Mouse (Mus musculus): ENCODE results near the gene Angptl8. TPM values are rescaled to one million over a fixed set of nuclear protein-coding genes. Genes with fewer than 3 reads are reported as not detected.
A peak's percentile ranks its signal among the peaks of the same experiment; 100 is the strongest.

The Angptl8 gene
- polyA plus RNA-seq, 1 experiment from 2014 or later = 0.88 TPM

GRCm38 (mm10) chr9:21840115-21840787, 4.9 kb downstream of the Angptl8 start:
- ATAC-seq (ENCODE audit: low FRiP score, low read depth) = no peak; the same call in 1 of the 2 replicates
- H3K4me3 ChIP-seq = no peak overlapping the region
- H3K4me2 ChIP-seq = no peak overlapping the region
- H3K9ac ChIP-seq = no peak overlapping the region
- H3K9me3 ChIP-seq = no peaks in the 10 kb centered on the region
- 58% methylated on average over 8 of the region's 8 CpGs for WGBS
- no peaks in the 10 kb centered on the region for H3K4me1 ChIP-seq (replicated peaks)
- H3K36me3 ChIP-seq = no peaks in the 10 kb centered on the region
- H3K27ac ChIP-seq (replicated peaks) = no peak overlapping the region
- no peaks in the 10 kb centered on the region for H3K27me3 ChIP-seq

- Histone ChIP-seq H3K9ac (no peak overlapping the region), H3K36me3 (no peaks in the 10 kb centered on the region), H3K4me1 (replicated peaks) (no peaks in the 10 kb centered on the region), H3K9me3 (no peaks in the 10 kb centered on the region), H3K4me3 (no peak overlapping the region), H3K4me2 (no peak overlapping the region), H3K27me3 (no peaks in the 10 kb centered on the region), H3K27ac (replicated peaks) (no peak overlapping the region)
- no peak for ATAC-seq (ENCODE audit: low FRiP score, low read depth)
- WGBS = 95% methylated on average over 6 of the region's 6 CpGs
Measured at GRCm38 (mm10) chr9:21841340-21841739, 6.0 kb downstream of the Angptl8 start.

- H3K27ac ChIP-seq (replicated peaks) = no peak overlapping the region
Measured at GRCm38 (mm10) chr9:21842391-21842790, 7.1 kb downstream of the Angptl8 start.

GRCm38 (mm10) chr9:21843086-21843485, 7.8 kb downstream of the Angptl8 start:
- no peak overlapping the region for H3K4me3 ChIP-seq
- no peaks in the 10 kb centered on the region for H3K27me3 ChIP-seq
- no peaks in the 10 kb centered on the region for H3K36me3 ChIP-seq
- peak overlapping the region; percentile 14; the same call in 1 of the 2 replicates for H3K27ac ChIP-seq (replicated peaks)
- no peaks in the 10 kb centered on the region for H3K9me3 ChIP-seq
- H3K4me2 ChIP-seq = no peak overlapping the region
- H3K4me1 ChIP-seq (replicated peaks) = peaks cover 8% of the 10 kb centered on the region; the same call in 1 of the 2 replicates
- no peak overlapping the region for H3K9ac ChIP-seq
- WGBS = 81% methylated on average over 6 of the region's 6 CpGs
- no peak for ATAC-seq (ENCODE audit: low FRiP score, low read depth)

More at GRCm38 (mm10) chr9:21842391-21842790, 7.1 kb downstream of the Angptl8 start:
- Histone ChIP-seq H3K27me3 (no peaks in the 10 kb centered on the region), H3K4me3 (no peak overlapping the region), H3K36me3 (no peaks in the 10 kb centered on the region), H3K9me3 (no peaks in the 10 kb centered on the region), H3K4me2 (no peak overlapping the region), H3K4me1 (replicated peaks) (peaks cover 6% of the 10 kb centered on the region; the same call in 1 of the 2 replicates), H3K9ac (no peak overlapping the region)
- WGBS = 57% methylated on average over 5 of the region's 5 CpGs
- no peak for ATAC-seq (ENCODE audit: low FRiP score, low read depth)

- Histone ChIP-seq H3K4me1 (replicated peaks) (peaks cover 8% of the 10 kb centered on the region; the same call in 1 of the 2 replicates), H3K27ac (replicated peaks) (no peak overlapping the region), H3K4me3 (no peak overlapping the region), H3K9ac (no peak overlapping the region), H3K9me3 (no peaks in the 10 kb centered on the region), H3K36me3 (no peaks in the 10 kb centered on the region), H3K27me3 (no peaks in the 10 kb centered on the region), H3K4me2 (no peak overlapping the region)
- ATAC-seq (ENCODE audit: low FRiP score, low read depth) = no peak
- WGBS = 59% methylated on average over 14 of the region's 14 CpGs
Measured at GRCm38 (mm10) chr9:21845381-21846080, 10.2 kb downstream of the Angptl8 start.

- H3K4me3 ChIP-seq = no peak overlapping the region
- H3K4me1 ChIP-seq (replicated peaks) = peaks cover 8% of the 10 kb centered on the region; the same call in 1 of the 2 replicates
- H3K27ac ChIP-seq (replicated peaks) = peak overlapping the region; percentile 58
- H3K4me2 ChIP-seq = peak overlapping the region; percentile 35
- no peaks in the 10 kb centered on the region for H3K27me3 ChIP-seq
- WGBS = 12% methylated on average over 11 of the region's 11 CpGs
- 0 out of 2 replicates have a peak, but pooled peaks have one; percentile 14 for ATAC-seq (ENCODE audit: low FRiP score, low read depth)
- H3K9me3 ChIP-seq = no peaks in the 10 kb centered on the region
- no peaks in the 10 kb centered on the region for H3K36me3 ChIP-seq
- H3K9ac ChIP-seq = no peak overlapping the region
Measured at GRCm38 (mm10) chr9:21846755-21847341, 11.5 kb downstream of the Angptl8 start.

GRCm38 (mm10) chr9:21847425-21847824, 12.1 kb downstream of the Angptl8 start:
- Histone ChIP-seq H3K4me3 (no peak overlapping the region), H3K27ac (replicated peaks) (peak overlapping the region; percentile 58)
- 38% methylated on average over 3 of the region's 3 CpGs for WGBS

GRCm38 (mm10) chr9:21847926-21848325, 12.6 kb downstream of the Angptl8 start:
- no peaks in the 10 kb centered on the region for H3K27me3 ChIP-seq
- H3K9ac ChIP-seq = no peak overlapping the region
- 25% methylated on average over 10 of the region's 10 CpGs for WGBS
- ATAC-seq (ENCODE audit: low FRiP score, low read depth) = no peak
- H3K4me2 ChIP-seq = no peak overlapping the region
- no peaks in the 10 kb centered on the region for H3K9me3 ChIP-seq
- peak overlapping the region; percentile 58 for H3K27ac ChIP-seq (replicated peaks)
- no peaks in the 10 kb centered on the region for H3K36me3 ChIP-seq
- H3K4me1 ChIP-seq (replicated peaks) = peaks cover 17% of the 10 kb centered on the region
- no peak overlapping the region for H3K4me3 ChIP-seq

More at GRCm38 (mm10) chr9:21847425-21847824, 12.1 kb downstream of the Angptl8 start:
- ATAC-seq (ENCODE audit: low FRiP score, low read depth) = no peak
- Histone ChIP-seq H3K4me1 (replicated peaks) (peaks cover 12% of the 10 kb centered on the region), H3K27me3 (no peaks in the 10 kb centered on the region), H3K4me2 (peak overlapping the region; percentile 35), H3K36me3 (no peaks in the 10 kb centered on the region), H3K9ac (no peak overlapping the region), H3K9me3 (no peaks in the 10 kb centered on the region)

GRCm38 (mm10) chr9:21849691-21850677, 14.7 kb downstream of the Angptl8 start:
- Histone ChIP-seq H3K9me3 (no peaks in the 10 kb centered on the region), H3K27me3 (no peaks in the 10 kb centered on the region), H3K4me2 (0 out of 2 replicates have a peak overlapping the region, but pooled peaks have one; percentile 9), H3K4me1 (replicated peaks) (peaks cover 22% of the 10 kb centered on the region), H3K36me3 (no peaks in the 10 kb centered on the region), H3K27ac (replicated peaks) (no peak overlapping the region), H3K4me3 (no peak overlapping the region), H3K9ac (no peak overlapping the region)
- 57% methylated on average over 7 of the region's 7 CpGs for WGBS
- ATAC-seq (ENCODE audit: low FRiP score, low read depth) = no peak

- no peaks in the 10 kb centered on the region for H3K36me3 ChIP-seq
- no peak for ATAC-seq (ENCODE audit: low FRiP score, low read depth)
- H3K4me1 ChIP-seq (replicated peaks) = peaks cover 22% of the 10 kb centered on the region
- H3K4me3 ChIP-seq = peak overlapping the region; percentile 52; the same call in 1 of the 2 replicates
- no peaks in the 10 kb centered on the region for H3K9me3 ChIP-seq
- 0 out of 2 replicates have a peak overlapping the region, but pooled peaks have one; percentile 12 for H3K27ac ChIP-seq (replicated peaks)
- H3K4me2 ChIP-seq = peak overlapping the region; percentile 74
- H3K9ac ChIP-seq = no peak overlapping the region
- 70% methylated on average over 3 of the region's 3 CpGs for WGBS
- H3K27me3 ChIP-seq = no peaks in the 10 kb centered on the region
Measured at GRCm38 (mm10) chr9:21851084-21851483, 15.8 kb downstream of the Angptl8 start.

Data from hindbrain, embryonic 15.5 days (tissue).